Mouse (Mus musculus): ENCODE results near the gene Ces1g. TPM values are rescaled to one million over a fixed set of nuclear protein-coding genes. Genes with fewer than 3 reads are reported as not detected.

Gene Ces1g
- polyA plus RNA-seq, 1 experiment from 2014 or later: not detected

DNA sequence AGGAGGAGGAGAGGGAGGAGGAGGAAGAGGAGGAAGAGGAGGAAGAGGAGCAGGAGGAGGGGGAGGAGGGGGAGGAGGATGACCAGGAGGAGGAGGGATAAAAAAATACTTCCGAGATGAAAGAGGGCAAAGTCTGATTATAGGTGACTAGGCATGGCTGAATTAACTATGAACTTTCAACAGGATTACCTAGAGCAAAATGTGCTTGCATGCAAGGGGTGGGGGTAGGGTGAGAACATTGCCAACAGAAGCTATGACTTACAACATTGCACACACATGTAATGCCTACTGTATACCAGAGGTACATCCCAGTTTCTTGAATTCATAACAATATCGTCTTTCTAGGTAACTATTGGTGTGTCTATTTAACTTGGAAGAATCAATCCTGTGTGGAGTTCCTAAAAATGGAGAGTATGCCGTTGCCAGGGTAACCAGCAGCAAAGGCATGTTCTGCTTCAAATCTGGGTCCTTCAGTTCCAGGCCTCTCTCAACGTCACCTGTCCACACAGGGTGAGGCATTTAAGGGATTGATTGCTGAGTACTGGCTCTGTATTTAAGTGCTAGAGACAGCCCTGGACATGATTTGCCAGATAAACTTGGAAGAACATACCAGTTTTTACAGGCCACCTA lies 58.8 kb downstream of the Ces1g start:
- no peak overlapping the region for H3K4me2 ChIP-seq
- H3K4me1 ChIP-seq: no peaks in the 10 kb centered on the region
- H3K9ac ChIP-seq: no peak overlapping the region
- no peaks in the 10 kb centered on the region for H3K36me3 ChIP-seq
- WGBS: 78% methylated on average over 4 of the region's 4 CpGs
- no peaks in the 10 kb centered on the region for H3K9me3 ChIP-seq
- H3K27me3 ChIP-seq: no peaks in the 10 kb centered on the region
- no peak for ATAC-seq (ENCODE audit: insufficient number of reproducible peaks, insufficient read depth, low FRiP score, low TSS enrichment, low read depth)
- no peak overlapping the region for H3K27ac ChIP-seq
- no peak overlapping the region for H3K4me3 ChIP-seq

GRCm38 (mm10) chr8:93274609-93275008 lies 62.5 kb downstream of the Ces1g start:
- Histone ChIP-seq H3K27me3 (no peaks in the 10 kb centered on the region), H3K36me3 (no peaks in the 10 kb centered on the region), H3K4me1 (no peaks in the 10 kb centered on the region), H3K4me2 (no peak overlapping the region), H3K9ac (no peak overlapping the region), H3K9me3 (no peaks in the 10 kb centered on the region), H3K27ac (no peak overlapping the region), H3K4me3 (no peak overlapping the region)
- WGBS: 81% methylated on average over 4 of the region's 4 CpGs
- ATAC-seq (ENCODE audit: insufficient number of reproducible peaks, insufficient read depth, low FRiP score, low TSS enrichment, low read depth): no peak

DNA sequence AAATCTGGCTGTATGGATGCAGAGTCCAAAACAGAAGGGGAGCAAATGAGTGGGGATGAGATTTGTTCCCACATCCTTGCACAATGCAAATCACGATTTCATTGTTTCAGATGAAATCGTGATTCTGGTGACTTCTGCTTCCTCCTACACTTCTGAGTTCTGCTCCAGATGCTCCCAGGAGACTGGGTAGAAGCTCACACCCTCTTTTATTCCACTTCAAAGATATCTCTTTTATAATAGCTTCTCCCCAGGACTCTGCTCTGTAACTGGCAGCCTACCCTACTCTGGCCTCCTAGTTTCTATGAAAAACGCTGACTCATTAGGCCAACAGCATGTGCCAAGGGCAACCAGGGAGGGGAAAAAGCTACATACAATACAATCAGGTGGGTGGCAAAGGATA lies 63.8 kb downstream of the Ces1g start:
- H3K27ac ChIP-seq: no peak overlapping the region
- H3K36me3 ChIP-seq: no peaks in the 10 kb centered on the region
- H3K4me3 ChIP-seq: no peak overlapping the region
- no peaks in the 10 kb centered on the region for H3K4me1 ChIP-seq
- WGBS: 81% methylated on average over 3 of the region's 3 CpGs
- H3K4me2 ChIP-seq: no peak overlapping the region
- H3K9ac ChIP-seq: no peak overlapping the region
- no peaks in the 10 kb centered on the region for H3K27me3 ChIP-seq
- ATAC-seq (ENCODE audit: insufficient number of reproducible peaks, insufficient read depth, low FRiP score, low TSS enrichment, low read depth): no peak
- H3K9me3 ChIP-seq: no peaks in the 10 kb centered on the region

- Histone ChIP-seq H3K27ac (no peak overlapping the region), H3K9ac (no peak overlapping the region), H3K4me1 (no peaks in the 10 kb centered on the region), H3K4me3 (no peak overlapping the region), H3K36me3 (no peaks in the 10 kb centered on the region), H3K9me3 (no peaks in the 10 kb centered on the region), H3K27me3 (no peaks in the 10 kb centered on the region), H3K4me2 (no peak overlapping the region)
- no peak for ATAC-seq (ENCODE audit: insufficient number of reproducible peaks, insufficient read depth, low FRiP score, low TSS enrichment, low read depth)
- WGBS: 84% methylated on average over 4 of the region's 4 CpGs
Observed at GRCm38 (mm10) chr8:93272686-93273085, 64.4 kb downstream of the Ces1g start.

GRCm38 (mm10) chr8:93261436-93261835 lies 75.7 kb downstream of the Ces1g start:
- no peaks in the 10 kb centered on the region for H3K27me3 ChIP-seq
- H3K4me1 ChIP-seq: no peaks in the 10 kb centered on the region
- H3K4me2 ChIP-seq: no peak overlapping the region
- no peak for ATAC-seq (ENCODE audit: insufficient number of reproducible peaks, insufficient read depth, low FRiP score, low TSS enrichment, low read depth)
- no peak overlapping the region for H3K9ac ChIP-seq
- H3K27ac ChIP-seq: no peak overlapping the region
- no peaks in the 10 kb centered on the region for H3K36me3 ChIP-seq
- no peaks in the 10 kb centered on the region for H3K9me3 ChIP-seq
- H3K4me3 ChIP-seq: no peak overlapping the region
- 73% methylated on average over 2 of the region's 2 CpGs for WGBS

DNA sequence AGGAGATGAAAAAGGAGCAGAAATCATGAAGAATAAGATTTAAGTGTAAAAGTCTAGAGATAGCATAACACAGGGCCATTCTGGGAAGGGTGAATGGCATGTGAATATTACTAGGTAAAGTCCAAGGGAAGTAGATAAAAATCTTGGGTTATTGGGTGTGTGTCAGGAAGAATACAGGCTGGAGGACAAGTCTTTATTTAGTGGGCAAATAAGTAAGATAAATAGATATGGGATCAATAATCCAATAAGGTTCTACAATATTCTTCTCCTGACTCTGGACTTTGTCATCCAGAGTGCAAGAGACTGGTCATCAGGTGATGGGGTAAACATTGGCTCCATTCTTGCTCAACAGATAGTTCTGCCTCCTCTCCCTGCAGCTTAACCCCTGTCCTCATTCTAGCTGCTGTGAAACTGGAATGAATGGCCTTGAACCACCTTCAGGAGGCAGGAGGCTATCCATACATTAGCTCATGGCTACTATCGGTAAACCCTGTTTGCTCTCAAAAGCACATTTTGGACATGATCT lies 84.6 kb downstream of the Ces1g start:
- no peaks in the 10 kb centered on the region for H3K27me3 ChIP-seq
- H3K4me3 ChIP-seq: no peak overlapping the region
- no peak for ATAC-seq (ENCODE audit: insufficient number of reproducible peaks, insufficient read depth, low FRiP score, low TSS enrichment, low read depth)
- WGBS: 100% methylated on average over 1 of the region's 1 CpGs
- no peaks in the 10 kb centered on the region for H3K9me3 ChIP-seq
- H3K4me2 ChIP-seq: no peak overlapping the region
- no peak overlapping the region for H3K27ac ChIP-seq
- H3K4me1 ChIP-seq: no peaks in the 10 kb centered on the region
- no peak overlapping the region for H3K9ac ChIP-seq
- no peaks in the 10 kb centered on the region for H3K36me3 ChIP-seq

Other genes starting within 250 kb of the Ces1g start
- 0.17 TPM in 1 of 2 replicates, not detected in the other for gene Ces1c, start 206.0 kb downstream of the Ces1g start, polyA plus RNA-seq (2015; fragmentation: Nextera tagmentation; extraction: Ambion mirVana)
- 2.4 and 3.2 TPM in 2 replicates for gene Ces1d, start 139.5 kb downstream of the Ces1g start, polyA plus RNA-seq (2015; fragmentation: Nextera tagmentation; extraction: Ambion mirVana)
- gene Ces1e, start 107.7 kb downstream of the Ces1g start, polyA plus RNA-seq (2015; fragmentation: Nextera tagmentation; extraction: Ambion mirVana): not detected in 2 replicates
- gene Ces1f, start 57.6 kb downstream of the Ces1g start, polyA plus RNA-seq (2015; fragmentation: Nextera tagmentation; extraction: Ambion mirVana): not detected in 2 replicates
- not detected in 2 replicates for gene Ces1h, start 42.4 kb upstream of the Ces1g start, polyA plus RNA-seq (2015; fragmentation: Nextera tagmentation; extraction: Ambion mirVana)
- gene Ces5a, start 198.5 kb upstream of the Ces1g start, polyA plus RNA-seq (2015; fragmentation: Nextera tagmentation; extraction: Ambion mirVana): not detected in 2 replicates

All from embryonic facial prominence, embryonic 13.5 days (tissue).